Mouse (Mus musculus) thymus, adult 2 months (tissue): ENCODE data around the gene Agmat. TPM values are rescaled to one million over a fixed set of nuclear protein-coding genes. Genes with fewer than 3 reads are reported as not detected.

Experiments
- DNase-seq: peaks from one replicate; pipeline ENCODE4 v3.0.0; 2021
- H3K27ac ChIP-seq: fragments of 200-500 bp; 2 replicates; pipeline ENCODE4 v1.5.1; 2012; ENCODE audit warnings: low read length, control low read depth; ENCODE audit not compliant: control insufficient read depth, insufficient read depth
- H3K27me3 ChIP-seq: fragments of 200-500 bp; 2 replicates; pipeline ENCODE4 v1.6.1; 2012; ENCODE audit warnings: mild to moderate bottlenecking, low read length, moderate library complexity, mixed read lengths; ENCODE audit not compliant: control insufficient read depth, insufficient read depth
- H3K36me3 ChIP-seq: fragments of 200-500 bp; 2 replicates; pipeline ENCODE4 v1.6.1; 2012; ENCODE audit warnings: mild to moderate bottlenecking, low read length, moderate library complexity; ENCODE audit not compliant: control insufficient read depth, insufficient read depth
- H3K4me1 ChIP-seq: fragments of 200-500 bp; replicated peaks from 2 replicates; pipeline ENCODE4 v1.6.1; 2012; ENCODE audit warnings: low read length; ENCODE audit not compliant: control insufficient read depth, insufficient read depth
- H3K4me3 ChIP-seq: fragments of 200-500 bp; 2 replicates; pipeline ENCODE4 v1.5.1; 2012; ENCODE audit warnings: mild to moderate bottlenecking, low read length, control low read depth, moderate library complexity; ENCODE audit not compliant: control insufficient read depth, insufficient read depth
- CTCF ChIP-seq: fragments of 200-500 bp; IDR thresholded peaks from 2 replicates; pipeline ENCODE4 v1.5.1; 2012; ENCODE audit warnings: mild to moderate bottlenecking, control low read depth, low read length, moderate library complexity, borderline replicate concordance; ENCODE audit not compliant: control insufficient read depth, poor library complexity, insufficient read depth; ENCODE audit errors: extremely low read depth
- POLR2A ChIP-seq: fragments of 200-500 bp; IDR thresholded peaks from 2 replicates; pipeline ENCODE4 v1.6.1; 2012; ENCODE audit warnings: mild to moderate bottlenecking, low read length, control low read depth, moderate library complexity; ENCODE audit not compliant: control insufficient read depth, poor library complexity, insufficient read depth; ENCODE audit errors: extremely low read depth
- WGBS: fragments of 180-500 bp; shearing (Covaris S2); methylation state at CpG from one replicate; pipeline ENCODE4 v1.1.7; 2018; 5-methylcytosine and 5-hydroxymethylcytosine counted together
- polyA plus RNA-seq: library from polyadenylated mRNA; depleted of rRNA; stranded (reverse); fragments of >200 nt; gene quantifications from 2 replicates; pipeline ENCODE4 v1.2.3, GENCODE M21; 2012

Agmat gene
- polyA plus RNA-seq, 1 experiment: 0.18 TPM

DNA sequence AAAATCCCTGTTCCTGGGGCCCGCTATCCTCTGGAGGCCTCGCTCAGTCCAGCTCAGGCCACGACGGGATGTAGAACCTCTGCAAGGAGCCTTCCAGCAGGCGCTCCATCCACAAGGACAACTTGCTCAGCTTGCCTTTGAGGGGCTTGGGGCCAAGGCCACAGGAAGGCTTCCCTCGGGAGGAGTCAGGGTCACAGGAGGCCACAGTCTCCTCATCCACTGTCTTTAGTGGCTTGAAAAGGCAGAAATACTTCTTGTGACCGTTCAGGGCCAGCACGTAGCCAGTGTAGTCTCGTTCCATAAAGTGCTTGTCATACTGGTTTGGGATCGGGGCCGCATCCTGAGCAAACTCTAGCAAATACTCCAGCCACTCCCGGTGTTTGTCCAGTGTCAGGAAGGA is 17.0 kb downstream of the Agmat start:
- no peaks in the 10 kb centered on the region for H3K27me3 ChIP-seq
- no peaks in the 10 kb centered on the region for H3K4me1 ChIP-seq
- H3K27ac ChIP-seq: no peak overlapping the region
- no peak overlapping the region for H3K4me3 ChIP-seq
- TF ChIP-seq CTCF (no peak), POLR2A (no peak)
- no peak for DNase-seq
- peaks cover 18% of the 10 kb centered on the region for H3K36me3 ChIP-seq
- 97% methylated on average over 12 of the region's 12 CpGs for WGBS

DNA sequence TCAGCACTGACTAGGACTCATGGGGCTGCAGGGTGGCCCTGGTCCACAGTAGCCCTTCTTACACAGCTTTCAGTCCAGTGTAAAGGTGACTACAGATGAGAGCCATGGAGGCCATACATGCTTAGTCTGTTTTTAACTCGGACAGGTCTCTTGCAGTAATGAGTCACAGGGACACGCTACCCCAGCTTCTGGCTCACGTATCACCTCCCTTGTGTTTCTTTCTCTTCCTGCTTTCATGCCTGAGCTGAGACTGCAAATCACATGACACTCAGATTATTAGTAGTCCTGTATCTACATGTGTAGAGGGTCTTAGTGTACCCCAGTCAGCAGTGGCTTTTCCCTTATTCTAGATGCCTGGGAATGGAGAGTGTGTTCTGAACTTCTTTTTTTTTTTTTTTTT is 18.5 kb downstream of the Agmat start:
- Histone ChIP-seq H3K36me3 (peaks cover 32% of the 10 kb centered on the region), H3K27me3 (no peaks in the 10 kb centered on the region), H3K4me1 (no peaks in the 10 kb centered on the region), H3K27ac (no peak overlapping the region), H3K4me3 (no peak overlapping the region)
- WGBS: 93% methylated on average over 3 of the region's 3 CpGs
- DNase-seq: no peak
- TF ChIP-seq POLR2A (no peak), CTCF (no peak)

DNA sequence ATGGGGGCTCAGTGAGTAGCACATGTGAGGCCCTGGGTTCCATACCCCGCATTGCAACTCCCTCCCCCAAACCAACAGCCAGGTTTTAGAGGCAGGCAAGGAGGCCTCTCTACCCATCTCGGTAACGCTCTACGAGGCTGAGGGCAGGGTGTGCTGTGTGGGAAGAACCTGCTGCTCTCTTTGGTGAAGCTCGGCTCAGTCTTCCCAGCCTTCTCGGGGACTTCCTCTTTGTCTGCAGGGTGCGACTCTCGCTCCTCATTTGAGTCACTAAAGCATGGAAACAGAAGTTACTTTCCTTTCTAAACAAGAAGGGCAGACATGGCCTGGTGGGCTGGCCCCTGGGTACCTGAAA is 19.8 kb downstream of the Agmat start:
- Histone ChIP-seq H3K27ac (peak overlapping the region; percentile 19; the same call in 1 of the 2 replicates), H3K4me1 (no peaks in the 10 kb centered on the region), H3K4me3 (no peak overlapping the region), H3K27me3 (no peaks in the 10 kb centered on the region), H3K36me3 (peaks cover 43% of the 10 kb centered on the region)
- no peak for DNase-seq
- TF ChIP-seq CTCF: no peak
- no peak for TF ChIP-seq POLR2A
- WGBS: 29% methylated on average over 8 of the region's 8 CpGs

DNA sequence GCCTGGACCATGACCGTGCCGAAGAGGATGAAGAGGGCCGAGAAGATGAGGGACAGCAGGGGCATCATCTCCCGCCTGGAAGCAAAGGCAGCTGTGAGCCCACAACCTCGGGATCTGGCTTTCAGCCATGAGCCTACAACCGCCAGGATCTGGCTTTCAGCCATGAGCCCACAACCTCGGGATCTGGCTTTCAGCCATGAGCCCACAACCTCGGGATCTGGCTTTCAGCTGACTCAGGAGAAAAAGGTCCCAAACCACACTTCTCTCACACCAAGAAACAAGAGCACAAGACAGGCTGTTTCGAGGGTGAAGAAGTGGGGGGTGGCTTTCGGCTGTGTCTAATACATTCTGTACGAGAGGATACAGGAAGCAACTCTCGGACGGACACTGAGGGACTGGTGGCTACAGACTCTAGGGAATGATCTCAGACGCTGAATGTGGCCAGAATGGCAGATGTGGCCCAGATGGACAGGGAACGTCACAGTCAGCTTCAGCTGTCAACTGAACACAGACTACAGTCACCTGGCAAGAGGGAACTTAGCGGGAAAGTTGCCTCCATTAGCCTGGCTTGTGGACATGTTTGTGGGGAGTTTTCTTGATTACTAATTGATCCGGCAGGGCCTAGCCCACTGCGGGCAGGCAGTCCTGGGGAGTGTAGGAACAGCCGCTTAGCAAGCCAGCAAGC is 20.3 kb downstream of the Agmat start:
- Histone ChIP-seq H3K27me3 (no peaks in the 10 kb centered on the region), H3K4me1 (no peaks in the 10 kb centered on the region), H3K4me3 (no peak overlapping the region), H3K27ac (peak overlapping the region; percentile 19; the same call in 1 of the 2 replicates), H3K36me3 (peaks cover 49% of the 10 kb centered on the region)
- TF ChIP-seq CTCF: no peak
- no peak for TF ChIP-seq POLR2A
- no peak for DNase-seq
- 83% methylated on average over 19 of the region's 19 CpGs for WGBS

DNA sequence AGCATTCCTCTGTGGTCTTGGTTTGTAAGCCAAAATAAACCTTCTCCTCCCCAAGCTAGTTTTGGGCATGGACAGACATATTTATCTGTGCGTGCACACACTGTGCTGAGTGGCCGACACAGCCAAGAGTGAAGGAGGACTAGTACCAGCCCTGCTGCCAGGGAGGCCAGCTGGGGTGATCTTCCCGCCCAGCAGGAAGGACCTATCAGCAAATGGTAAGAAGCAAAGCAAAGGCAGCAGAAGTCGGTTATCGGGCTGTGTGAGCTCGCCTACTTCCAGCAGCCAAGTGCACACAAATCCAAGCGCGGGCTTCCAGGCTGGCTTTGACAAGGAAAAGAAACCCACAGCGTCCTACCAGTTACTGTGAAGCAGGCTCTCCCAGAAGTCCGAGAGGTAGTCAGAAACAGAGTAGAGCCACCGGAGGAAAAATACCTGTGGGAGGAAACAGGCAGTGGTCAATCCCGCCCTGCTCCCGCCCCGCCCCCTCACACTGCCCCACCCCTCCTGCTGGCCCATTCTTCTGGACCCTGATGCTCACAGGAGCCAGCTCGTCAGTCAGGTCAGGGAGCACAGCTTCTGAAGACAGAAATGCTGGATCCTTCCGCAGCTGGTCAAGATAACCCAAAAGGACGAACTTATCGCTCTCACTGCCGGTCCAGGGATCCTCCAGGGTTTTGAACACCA is 21.0 kb downstream of the Agmat start:
- WGBS: 96% methylated on average over 19 of the region's 19 CpGs
- Histone ChIP-seq H3K4me1 (no peaks in the 10 kb centered on the region), H3K4me3 (no peak overlapping the region), H3K36me3 (peaks cover 51% of the 10 kb centered on the region), H3K27me3 (no peaks in the 10 kb centered on the region), H3K27ac (no peak overlapping the region)
- DNase-seq: no peak
- TF ChIP-seq CTCF (no peak), POLR2A (no peak)

DNA sequence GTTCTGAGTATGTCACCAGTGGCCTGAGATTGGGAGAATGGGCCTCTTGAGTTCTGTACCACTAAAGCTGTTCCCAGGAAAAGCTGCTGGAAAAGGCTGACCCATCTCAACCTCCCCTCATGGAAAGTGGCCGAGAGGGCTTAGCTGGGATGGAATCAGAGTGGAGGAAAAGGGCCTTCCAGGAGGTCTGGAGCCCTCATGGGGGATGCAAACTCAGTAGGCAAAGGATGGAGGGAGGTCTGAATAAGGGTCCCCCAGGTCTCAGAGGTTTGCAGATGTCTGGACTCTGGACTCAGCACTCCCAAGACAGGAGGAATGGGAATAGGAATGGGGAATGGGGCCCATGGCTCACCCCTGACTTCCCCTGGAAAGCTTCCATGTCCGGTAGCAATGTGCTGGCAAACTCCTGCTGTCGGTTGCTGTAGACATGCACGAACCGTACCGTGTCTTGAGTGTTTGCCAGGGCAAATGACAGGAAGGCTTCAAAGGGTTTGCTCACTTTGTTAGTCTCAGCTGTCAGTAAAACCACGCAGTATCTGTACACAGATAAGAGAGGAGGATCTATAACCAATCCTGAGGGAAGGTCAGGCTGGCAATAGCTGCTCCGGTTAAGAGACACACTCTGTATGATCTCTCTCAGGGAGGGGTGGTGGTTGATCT is 23.2 kb downstream of the Agmat start:
- Histone ChIP-seq H3K36me3 (peaks cover 51% of the 10 kb centered on the region), H3K27ac (no peak overlapping the region), H3K4me3 (no peak overlapping the region), H3K4me1 (no peaks in the 10 kb centered on the region), H3K27me3 (no peaks in the 10 kb centered on the region)
- TF ChIP-seq POLR2A (no peak), CTCF (no peak)
- no peak for DNase-seq
- 85% methylated on average over 8 of the region's 8 CpGs for WGBS
